Mouse (Mus musculus) olfactory bulb, adult 2 months (tissue): ENCODE data around the gene Arhgap21.

Experiments used
- CTCF ChIP-seq: fragments of 200-500 bp; IDR thresholded peaks from 2 replicates; pipeline ENCODE4 v1.5.1; 2012; ENCODE audit warnings: low read depth, mild to moderate bottlenecking, low read length, moderate library complexity; ENCODE audit not compliant: insufficient read depth
- POLR2A ChIP-seq: fragments of 200-500 bp; IDR thresholded peaks from 2 replicates; pipeline ENCODE4 v1.6.1; 2012; ENCODE audit warnings: mild to moderate bottlenecking, low read depth, low read length, moderate library complexity; ENCODE audit not compliant: insufficient read depth

DNA sequence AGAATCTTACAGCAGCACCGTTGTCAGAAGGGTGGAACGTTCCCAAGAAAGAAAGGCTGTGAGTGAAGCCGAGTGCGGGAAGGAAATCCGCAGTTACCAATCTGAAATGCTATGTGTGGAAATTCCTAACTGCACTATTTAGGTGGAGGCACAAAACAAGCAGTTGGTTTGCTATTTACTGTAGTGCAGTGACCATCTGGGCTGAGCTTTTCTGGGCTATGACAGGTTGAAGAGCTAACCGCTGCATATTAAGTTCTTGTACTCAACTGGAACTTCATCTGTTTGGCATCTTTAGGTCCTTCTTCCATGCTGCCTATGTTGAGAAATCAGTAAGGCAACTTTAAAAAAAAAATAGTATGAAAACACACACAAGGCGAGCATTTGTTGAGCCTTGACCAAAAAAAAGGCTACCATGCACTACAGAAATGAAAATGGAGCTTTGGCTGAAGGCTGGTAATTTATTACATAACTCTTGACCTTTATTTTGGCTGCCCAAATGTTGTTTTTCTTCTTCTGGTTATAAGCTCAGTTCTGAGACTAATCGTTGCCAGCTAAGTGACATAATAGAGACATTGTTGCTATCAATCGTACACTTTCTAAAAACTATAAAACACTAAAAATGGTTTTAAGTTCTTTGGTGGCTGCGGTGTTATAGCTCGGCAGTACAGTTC lies 56.2 kb downstream of the Arhgap21 start:
- TF ChIP-seq POLR2A (no peak), CTCF (no peak)
